Mouse (Mus musculus): ENCODE measurements around the gene Smyd3. TPM values are rescaled to one million over a fixed set of nuclear protein-coding genes. Genes with fewer than 3 reads are reported as not detected.
"Not testable (repeated sequence)": the region's sequence is repeated elsewhere in the genome, so short reads cannot be mapped to it uniquely, and the experiment has no call there.

The Smyd3 gene
- polyA plus RNA-seq, 1 experiment = 19.9 TPM

GRCm38 (mm10) chr1:179326262-179326964, 191.4 kb downstream of the Smyd3 start:
- Histone ChIP-seq H3K4me1 (ENCODE audit: control insufficient read depth, insufficient read depth, low read length) (peaks cover 7% of the 10 kb centered on the region), H3K4me3 (ENCODE audit: insufficient read depth, low read length) (no peak overlapping the region), H3K27ac (ENCODE audit: insufficient read depth, low read depth, low read length) (no peak overlapping the region)
- TF ChIP-seq POLR2A (IDR thresholded peaks at IDR 0.05; ENCODE audit: borderline replicate concordance, low read depth, low read length) (no peak), CTCF (IDR thresholded peaks at IDR 0.05; ENCODE audit: low read depth, low read length) (no peak)

GRCm38 (mm10) chr1:179324271-179324670, 193.6 kb downstream of the Smyd3 start:
- TF ChIP-seq POLR2A (IDR thresholded peaks at IDR 0.05; ENCODE audit: borderline replicate concordance, low read depth, low read length) = no peak
- peaks cover 9% of the 10 kb centered on the region for H3K4me1 ChIP-seq (ENCODE audit: control insufficient read depth, insufficient read depth, low read length)
- H3K4me3 ChIP-seq (ENCODE audit: insufficient read depth, low read length) = no peak overlapping the region
- no peak overlapping the region for H3K27ac ChIP-seq (ENCODE audit: insufficient read depth, low read depth, low read length)

- Histone ChIP-seq H3K27ac (ENCODE audit: insufficient read depth, low read depth, low read length) (no peak overlapping the region), H3K4me1 (ENCODE audit: control insufficient read depth, insufficient read depth, low read length) (no peaks in the 10 kb centered on the region), H3K4me3 (ENCODE audit: insufficient read depth, low read length) (no peak overlapping the region)
- TF ChIP-seq POLR2A (IDR thresholded peaks at IDR 0.05; ENCODE audit: borderline replicate concordance, low read depth, low read length) (no peak), CTCF (IDR thresholded peaks at IDR 0.05; ENCODE audit: low read depth, low read length) (no peak)
Observed at GRCm38 (mm10) chr1:179313618-179314017, 204.2 kb downstream of the Smyd3 start.

GRCm38 (mm10) chr1:179309487-179309886, 208.4 kb downstream of the Smyd3 start:
- no peak for TF ChIP-seq POLR2A (IDR thresholded peaks at IDR 0.05; ENCODE audit: borderline replicate concordance, low read depth, low read length)
- TF ChIP-seq CTCF (IDR thresholded peaks at IDR 0.05; ENCODE audit: low read depth, low read length) = no peak
- Histone ChIP-seq H3K4me1 (ENCODE audit: control insufficient read depth, insufficient read depth, low read length) (no peaks in the 10 kb centered on the region), H3K27ac (ENCODE audit: insufficient read depth, low read depth, low read length) (no peak overlapping the region), H3K4me3 (ENCODE audit: insufficient read depth, low read length) (no peak overlapping the region)

- H3K4me3 ChIP-seq (ENCODE audit: insufficient read depth, low read length) = no peak overlapping the region
- TF ChIP-seq CTCF (IDR thresholded peaks at IDR 0.05; ENCODE audit: low read depth, low read length) (peak; percentile 23; the same call in 1 of the 2 replicates), POLR2A (IDR thresholded peaks at IDR 0.05; ENCODE audit: borderline replicate concordance, low read depth, low read length) (no peak)
- H3K27ac ChIP-seq (ENCODE audit: insufficient read depth, low read depth, low read length) = no peak overlapping the region
- no peaks in the 10 kb centered on the region for H3K4me1 ChIP-seq (ENCODE audit: control insufficient read depth, insufficient read depth, low read length)
Observed at GRCm38 (mm10) chr1:179302446-179303230, 215.2 kb downstream of the Smyd3 start.

- Histone ChIP-seq H3K4me1 (ENCODE audit: control insufficient read depth, insufficient read depth, low read length) (no peaks in the 10 kb centered on the region), H3K27ac (ENCODE audit: insufficient read depth, low read depth, low read length) (no peak overlapping the region), H3K4me3 (ENCODE audit: insufficient read depth, low read length) (no peak overlapping the region)
- TF ChIP-seq POLR2A (IDR thresholded peaks at IDR 0.05; ENCODE audit: borderline replicate concordance, low read depth, low read length) (no peak), CTCF (IDR thresholded peaks at IDR 0.05; ENCODE audit: low read depth, low read length) (no peak)
Observed at GRCm38 (mm10) chr1:179295626-179296025, 222.2 kb downstream of the Smyd3 start.

- Histone ChIP-seq H3K4me3 (ENCODE audit: insufficient read depth, low read length) (no peak overlapping the region), H3K4me1 (ENCODE audit: control insufficient read depth, insufficient read depth, low read length) (no peaks in the 10 kb centered on the region)
- TF ChIP-seq CTCF (IDR thresholded peaks at IDR 0.05; ENCODE audit: low read depth, low read length) = no peak
- no peak for TF ChIP-seq POLR2A (IDR thresholded peaks at IDR 0.05; ENCODE audit: borderline replicate concordance, low read depth, low read length)
Observed at GRCm38 (mm10) chr1:179293772-179294353, 224.0 kb downstream of the Smyd3 start.

GRCm38 (mm10) chr1:179290181-179290580, 227.7 kb downstream of the Smyd3 start:
- not testable (repeated sequence) for H3K4me1 ChIP-seq (ENCODE audit: control insufficient read depth, insufficient read depth, low read length); H3K4me3 ChIP-seq (ENCODE audit: insufficient read depth, low read length); H3K27ac ChIP-seq (ENCODE audit: insufficient read depth, low read depth, low read length)

More at GRCm38 (mm10) chr1:179293772-179294353, 224.0 kb downstream of the Smyd3 start:
- no peak overlapping the region for H3K27ac ChIP-seq (ENCODE audit: insufficient read depth, low read depth, low read length)

GRCm38 (mm10) chr1:179289744-179290143, 228.1 kb downstream of the Smyd3 start:
- TF ChIP-seq POLR2A (IDR thresholded peaks at IDR 0.05; ENCODE audit: borderline replicate concordance, low read depth, low read length) (no peak), CTCF (IDR thresholded peaks at IDR 0.05; ENCODE audit: low read depth, low read length) (no peak)
- Histone ChIP-seq H3K27ac (ENCODE audit: insufficient read depth, low read depth, low read length) (no peak overlapping the region), H3K4me1 (ENCODE audit: control insufficient read depth, insufficient read depth, low read length) (no peaks in the 10 kb centered on the region), H3K4me3 (ENCODE audit: insufficient read depth, low read length) (no peak overlapping the region)

GRCm38 (mm10) chr1:179286748-179287147, 231.1 kb downstream of the Smyd3 start:
- Histone ChIP-seq H3K27ac (ENCODE audit: insufficient read depth, low read depth, low read length) (no peak overlapping the region), H3K4me3 (ENCODE audit: insufficient read depth, low read length) (no peak overlapping the region), H3K4me1 (ENCODE audit: control insufficient read depth, insufficient read depth, low read length) (no peaks in the 10 kb centered on the region)
- TF ChIP-seq CTCF (IDR thresholded peaks at IDR 0.05; ENCODE audit: low read depth, low read length) = no peak
- TF ChIP-seq POLR2A (IDR thresholded peaks at IDR 0.05; ENCODE audit: borderline replicate concordance, low read depth, low read length) = no peak

Measured in bone marrow macrophage, adult 2 months (primary cell).